Comparison of ENCODE assay signal across 8 mouse cellular contexts in genomic region chr9:120011533-120011932, GRCm38 (mm10). TPM values are rescaled to one million over a fixed set of nuclear protein-coding genes. Genes with fewer than 3 reads are reported as not detected.
A peak's percentile ranks its signal among the peaks of the same experiment; 100 is the strongest.
DNase-seq lines count a peak whose midpoint lies in the region; ATAC-seq and TF ChIP-seq lines count a peak whose summit lies in the region.

No protein-coding gene starts in this region.

- H3K4me2 ChIP-seq in heart, embryonic 16.5 days (ENCODE audit: low read depth, low read length), result peak overlapping the region; percentile 85
- peak overlapping the region; percentile 70 for H3K4me2 ChIP-seq in liver, postnatal 0 days (ENCODE audit: low read depth, low read length)
- H3K4me2 ChIP-seq in neural tube, embryonic 14.5 days (ENCODE audit: low read depth, low read length), result peak overlapping the region; percentile 79

- peaks cover 24% of the 10 kb centered on the region for H3K36me3 ChIP-seq in heart, embryonic 16.5 days (ENCODE audit: control insufficient read depth, insufficient read depth)
- H3K36me3 ChIP-seq in liver, postnatal 0 days (replicated peaks; ENCODE audit: insufficient read depth, low read length), result no peaks in the 10 kb centered on the region
- H3K36me3 ChIP-seq in neural tube, embryonic 14.5 days (ENCODE audit: control insufficient read depth, insufficient read depth, low read length), result no peaks in the 10 kb centered on the region
- no peaks in the 10 kb centered on the region for H3K36me3 ChIP-seq in thymus, adult 2 months (ENCODE audit: control insufficient read depth, insufficient read depth, low read length)

- H3K4me3 ChIP-seq in bone marrow, adult 2 months (replicated peaks; ENCODE audit: control insufficient read depth, low read depth, low read length), result peak overlapping the region; percentile 22
- H3K4me3 ChIP-seq in heart, embryonic 16.5 days (ENCODE audit: low read length), result peak overlapping the region; percentile 48
- peak overlapping the region; percentile 40 for H3K4me3 ChIP-seq in liver, postnatal 0 days (ENCODE audit: low read depth, low read length)
- peak overlapping the region; percentile 42 for H3K4me3 ChIP-seq in neural tube, embryonic 14.5 days (ENCODE audit: low read depth, low read length)
- H3K4me3 ChIP-seq in thymus, adult 2 months (ENCODE audit: control insufficient read depth, insufficient read depth, low read length), result no peak overlapping the region

- H3K27ac ChIP-seq in bone marrow, adult 2 months (ENCODE audit: control insufficient read depth, insufficient read depth, low read depth, low read length, poor library complexity), result no peak overlapping the region
- H3K27ac ChIP-seq in heart, embryonic 16.5 days (ENCODE audit: low read length), result peak overlapping the region; percentile 96
- H3K27ac ChIP-seq in liver, postnatal 0 days (ENCODE audit: low read depth), result peak overlapping the region; percentile 78
- H3K27ac ChIP-seq in neural tube, embryonic 14.5 days (ENCODE audit: low read depth, low read length), result peak overlapping the region; percentile 82
- H3K27ac ChIP-seq in thymus, adult 2 months (ENCODE audit: control insufficient read depth, insufficient read depth, low read length), result no peak overlapping the region

- H3K9ac ChIP-seq in heart, embryonic 16.5 days (ENCODE audit: low read length), result peak overlapping the region; percentile 54
- no peak overlapping the region for H3K9ac ChIP-seq in liver, postnatal 0 days (replicated peaks)
- H3K9ac ChIP-seq in neural tube, embryonic 14.5 days (replicated peaks; ENCODE audit: low read depth, low read length), result peak overlapping the region; percentile 63

- no peak for TF ChIP-seq POLR2A in bone marrow, adult 2 months (IDR thresholded peaks at IDR 0.05; ENCODE audit: borderline replicate concordance, control insufficient read depth, low read depth, low read length)
- TF ChIP-seq POLR2A in thymus, adult 2 months (IDR thresholded peaks at IDR 0.05; ENCODE audit: control insufficient read depth, extremely low read depth, insufficient read depth, low read length, poor library complexity), result no peak

- no peaks in the 10 kb centered on the region for H3K9me3 ChIP-seq in heart, embryonic 16.5 days (replicated peaks; ENCODE audit: control insufficient read depth, low read length)
- H3K9me3 ChIP-seq in liver, postnatal 0 days (ENCODE audit: low read length), result no peaks in the 10 kb centered on the region
- no peaks in the 10 kb centered on the region for H3K9me3 ChIP-seq in neural tube, embryonic 14.5 days (ENCODE audit: control insufficient read depth, low read length)

- peak; percentile 44 to 48 for DNase-seq in CD8-positive naive resting alpha-beta T cell, adult 2 months (ENCODE audit: low read depth in 2 of 2, low spot score in 2 of 2)
- peak; percentile 91 for DNase-seq in fibroblast of lung, adult 2 months (ENCODE audit: low read depth)
- peak; percentile 79 for DNase-seq in layer of hippocampus, adult 11-12 months (ENCODE audit: low spot score)
- peak; percentile 73 for DNase-seq in liver, postnatal 0 days
- DNase-seq in thymus, adult 2 months, result peak; percentile 62

- no peaks in the 10 kb centered on the region; the same call in 1 of the 2 replicates for H3K4me1 ChIP-seq in bone marrow, adult 2 months (ENCODE audit: control insufficient read depth, insufficient read depth, low read length)
- peaks cover 25% of the 10 kb centered on the region for H3K4me1 ChIP-seq in heart, embryonic 16.5 days (ENCODE audit: control insufficient read depth, insufficient read depth, low read length)
- H3K4me1 ChIP-seq in liver, postnatal 0 days (ENCODE audit: insufficient read depth), result peaks cover 34% of the 10 kb centered on the region
- H3K4me1 ChIP-seq in neural tube, embryonic 14.5 days (ENCODE audit: control insufficient read depth, insufficient read depth, low read length), result no peaks in the 10 kb centered on the region; the same call in 1 of the 2 replicates
- H3K4me1 ChIP-seq in thymus, adult 2 months (replicated peaks; ENCODE audit: control insufficient read depth, insufficient read depth, low read length), result peaks cover 5% of the 10 kb centered on the region

- H3K27me3 ChIP-seq in heart, embryonic 16.5 days (ENCODE audit: control insufficient read depth, insufficient read depth, low read length), result no peaks in the 10 kb centered on the region
- no peaks in the 10 kb centered on the region for H3K27me3 ChIP-seq in liver, postnatal 0 days (ENCODE audit: insufficient read depth, low read length)
- no peaks in the 10 kb centered on the region for H3K27me3 ChIP-seq in neural tube, embryonic 14.5 days (ENCODE audit: control insufficient read depth, insufficient read depth, low read length)
- no peaks in the 10 kb centered on the region for H3K27me3 ChIP-seq in thymus, adult 2 months (ENCODE audit: control insufficient read depth, insufficient read depth, low read length)

- peak; percentile 68 for ATAC-seq in heart, embryonic 16.5 days (replicated peaks; ENCODE audit: extremely low read depth, insufficient read depth, low FRiP score)
- peak; percentile 67 for ATAC-seq in liver, postnatal 0 days
- peak; percentile 68 for ATAC-seq in neural tube, embryonic 14.5 days (ENCODE audit: low read depth)

- peak; percentile 34; the same call in 1 of the 2 replicates for TF ChIP-seq EP300 in liver, postnatal 0 days (IDR thresholded peaks at IDR 0.05; ENCODE audit: low read depth)

- peak; percentile 57 for TF ChIP-seq CTCF in bone marrow, adult 2 months (IDR thresholded peaks at IDR 0.05; ENCODE audit: control insufficient read depth, insufficient read depth, low read length)
- TF ChIP-seq CTCF in liver, postnatal 0 days (IDR thresholded peaks at IDR 0.05; ENCODE audit: low read depth), result peak; percentile 73
- no peak for TF ChIP-seq CTCF in thymus, adult 2 months (IDR thresholded peaks at IDR 0.05; ENCODE audit: borderline replicate concordance, control insufficient read depth, extremely low read depth, insufficient read depth, low read length, poor library complexity)

- WGBS in bone marrow, adult 2 months, result under 1% methylated on average over 10 of the region's 10 CpGs
- WGBS in heart, embryonic 16.5 days, result under 1% methylated on average over 10 of the region's 10 CpGs
- WGBS in liver, postnatal 0 days (ENCODE audit: insufficient replicate concordance), result 1% methylated on average over 10 of the region's 10 CpGs
- 1% methylated on average over 10 of the region's 10 CpGs for WGBS in neural tube, embryonic 14.5 days
- WGBS in thymus, adult 2 months, result under 1% methylated on average over 10 of the region's 10 CpGs

RNA-seq across cellular contexts. Expression of gene Xirp1, which starts 11.9 kb away (rescaled TPM):
- polyA plus RNA-seq in bone marrow, adult 2 months (2011; ENCODE audit: insufficient read depth, insufficient read length, low replicate concordance, missing spikeins), result not detected in 2 replicates
- polyA plus RNA-seq in heart, embryonic 16.5 days (2015; fragmentation: Nextera tagmentation; extraction: Ambion mirVana), result 54.9 and 56.1 TPM in 2 replicates
- polyA plus RNA-seq in liver, postnatal 0 days (2015; fragmentation: Nextera tagmentation; extraction: Ambion mirVana), result 0.13 TPM in 2 replicates
- 0.03 TPM in 1 of 2 replicates, not detected in the other for polyA plus RNA-seq in neural tube, embryonic 14.5 days (2014; fragmentation: Nextera tagmentation; extraction: Ambion mirVana)
- 0.24 and 2.3 TPM in 2 replicates for polyA plus RNA-seq in thymus, adult 2 months (2012; rRNA removed)

RNA-seq across cellular contexts. Expression of gene Csrnp1, which starts 27.1 kb away (rescaled TPM):
- polyA plus RNA-seq in bone marrow, adult 2 months (2011; ENCODE audit: insufficient read depth, insufficient read length, low replicate concordance, missing spikeins), result 6.4 and 19.5 TPM in 2 replicates
- polyA plus RNA-seq in heart, embryonic 16.5 days (2015; fragmentation: Nextera tagmentation; extraction: Ambion mirVana), result 6.5 and 9.4 TPM in 2 replicates
- 2.9 and 3.4 TPM in 2 replicates for polyA plus RNA-seq in liver, postnatal 0 days (2015; fragmentation: Nextera tagmentation; extraction: Ambion mirVana)
- 0.20 and 0.75 TPM in 2 replicates for polyA plus RNA-seq in neural tube, embryonic 14.5 days (2014; fragmentation: Nextera tagmentation; extraction: Ambion mirVana)
- 283 and 325 TPM in 2 replicates for polyA plus RNA-seq in thymus, adult 2 months (2012; rRNA removed)

RNA-seq across cellular contexts. Expression of gene Cx3cr1, which starts 58.1 kb away (rescaled TPM):
- polyA plus RNA-seq in bone marrow, adult 2 months (2011; ENCODE audit: insufficient read depth, insufficient read length, low replicate concordance, missing spikeins), result 0.97 and 2.7 TPM in 2 replicates
- 6.1 and 6.2 TPM in 2 replicates for polyA plus RNA-seq in heart, embryonic 16.5 days (2015; fragmentation: Nextera tagmentation; extraction: Ambion mirVana)
- 1.8 and 2.2 TPM in 2 replicates for polyA plus RNA-seq in liver, postnatal 0 days (2015; fragmentation: Nextera tagmentation; extraction: Ambion mirVana)
- polyA plus RNA-seq in neural tube, embryonic 14.5 days (2014; fragmentation: Nextera tagmentation; extraction: Ambion mirVana), result 7.1 and 9.8 TPM in 2 replicates
- 5.1 and 7.5 TPM in 2 replicates for polyA plus RNA-seq in thymus, adult 2 months (2012; rRNA removed)

Comparison
In these comparisons a context has a peak if more than half of its experiments do, and no peak if none do; other contexts are left out.
1. H3K27ac ChIP-seq: peak in heart, embryonic 16.5 days (single experiment), liver, postnatal 0 days (single experiment) and neural tube, embryonic 14.5 days (single experiment); none in bone marrow, adult 2 months (single experiment) and thymus, adult 2 months (single experiment).
2. RNA of gene Xirp1, which starts 11.9 kb away (polyA plus RNA-seq): 54.9 to 56.1 TPM in heart, embryonic 16.5 days; 0.24 to 2.3 TPM in thymus, adult 2 months, 0.13 TPM in liver, postnatal 0 days, not detected in bone marrow, adult 2 months and 0.03 TPM in neural tube, embryonic 14.5 days; every median in the first group is over 10 times any median in the second.
3. RNA of gene Csrnp1, which starts 27.1 kb away (polyA plus RNA-seq): 283 to 325 TPM in thymus, adult 2 months; 6.4 to 19.5 TPM in bone marrow, adult 2 months, 6.5 to 9.4 TPM in heart, embryonic 16.5 days, 2.9 to 3.4 TPM in liver, postnatal 0 days and 0.20 to 0.75 TPM in neural tube, embryonic 14.5 days; every median in the first group is over 10 times any median in the second.
4. Peak in every context shown above with its lines, with median percentiles within 50 percentile points of each other: DNase-seq, ATAC-seq and H3K4me2 ChIP-seq.